11 mouse cellular contexts compared by ENCODE assay signal in genomic region chr12:26802542-26802941, GRCm38 (mm10).
DNase-seq lines count a peak whose midpoint lies in the region; ATAC-seq lines count a peak whose summit lies in the region.
"Had no signal": no experiment of that assay in that cellular context is flagged by ENCODE, and none has a peak within 500 bp of the region (broad histone marks: within the 10 kb centered on the region; RNA-seq: fewer than 3 reads in every experiment).

No protein-coding gene starts in this region.

- peaks cover 8% of the 10 kb centered on the region for H3K4me1 ChIP-seq in hindbrain, embryonic 10.5 days (replicated peaks)
- H3K4me1 ChIP-seq in limb, embryonic 10.5 days = no peaks in the 10 kb centered on the region

- no peak for ATAC-seq in megakaryocyte progenitor cell, adult 5-6 weeks (replicated peaks; ENCODE audit: poor library complexity)

- no peak overlapping the region for H3K4me3 ChIP-seq in hindbrain, embryonic 10.5 days
- no peak overlapping the region for H3K4me3 ChIP-seq in limb, embryonic 10.5 days
- H3K4me3 ChIP-seq: gastrocnemius, adult 2 months had no signal

- H3K9me3 ChIP-seq in hindbrain, embryonic 10.5 days = no peaks in the 10 kb centered on the region
- H3K9me3 ChIP-seq in limb, embryonic 10.5 days (replicated peaks) = no peaks in the 10 kb centered on the region

- H3K27ac ChIP-seq in hindbrain, embryonic 10.5 days = peak overlapping the region; percentile 75
- H3K27ac ChIP-seq in limb, embryonic 10.5 days = no peak overlapping the region
- H3K27ac ChIP-seq: gastrocnemius, adult 2 months had no signal

- 52% methylated on average over 5 of the region's 5 CpGs for WGBS in hindbrain, embryonic 10.5 days
- WGBS in limb, embryonic 10.5 days = 90% methylated on average over 5 of the region's 5 CpGs

- no peaks in the 10 kb centered on the region for H3K27me3 ChIP-seq in hindbrain, embryonic 10.5 days (ENCODE audit: insufficient read depth, poor library complexity, severe bottlenecking)
- H3K27me3 ChIP-seq in limb, embryonic 10.5 days (ENCODE audit: low read depth, poor library complexity, severe bottlenecking) = no peaks in the 10 kb centered on the region

- peak; percentile 53 to 63 for DNase-seq in right cerebral cortex, postnatal 10 days (ENCODE audit: low spot score in 2 of 2)
- DNase-seq in right cerebral cortex, postnatal 25 days = no peak
- peak; percentile 40 for DNase-seq in hindbrain, embryonic 10.5 days (ENCODE audit: low spot score)
- peak; percentile 26 for DNase-seq in limb, embryonic 10.5 days (ENCODE audit: low spot score)
- no peak for DNase-seq in spleen, adult 12 weeks (ENCODE audit: low spot score)
- no peak for DNase-seq in kidney, adult 8-10 months
- DNase-seq in frontal cortex, postnatal 14 days (ENCODE audit: low spot score in 2 of 2) = no peak
- DNase-seq: gastrocnemius, adult 2 months; heart, postnatal 4 days; lung, postnatal 10 days had no signal

- H3K36me3 ChIP-seq in hindbrain, embryonic 10.5 days = no peaks in the 10 kb centered on the region
- H3K36me3 ChIP-seq in limb, embryonic 10.5 days = no peaks in the 10 kb centered on the region

Comparison
In these comparisons a context has a peak if more than half of its experiments do, and no peak if none do; other contexts are left out.
1. DNase-seq: peak in right cerebral cortex, postnatal 10 days (2 of 2), hindbrain, embryonic 10.5 days (single experiment) and limb, embryonic 10.5 days (single experiment); none in right cerebral cortex, postnatal 25 days (single experiment), spleen, adult 12 weeks (single experiment), kidney, adult 8-10 months (0 of 2) and frontal cortex, postnatal 14 days (0 of 2).